Mouse (Mus musculus): Measurements from ENCODE around the gene Aamp.
A peak's percentile ranks its signal among the peaks of the same experiment; 100 is the strongest.

Aamp gene

DNA sequence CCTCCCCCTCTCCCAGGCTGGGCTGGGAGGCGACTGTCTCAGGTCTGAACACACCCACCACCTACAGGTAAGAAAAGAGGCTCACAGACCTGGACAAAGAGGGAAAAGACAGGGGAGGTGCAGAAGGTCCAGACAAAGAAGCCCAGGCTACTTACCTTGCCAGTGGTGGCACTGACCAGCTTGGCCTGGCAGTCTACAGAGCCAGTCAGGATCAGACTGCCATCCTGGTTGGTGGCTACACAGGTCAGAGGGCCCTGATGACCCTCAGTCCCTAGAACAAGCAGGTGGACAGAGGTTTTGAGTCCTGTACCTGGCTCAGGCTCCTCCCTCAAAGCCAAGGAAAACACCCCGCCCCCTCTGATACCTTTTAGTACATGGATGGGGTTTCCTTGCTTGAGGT lies 3.2 kb downstream of the Aamp start:
- DNase-seq, result no peak

DNA sequence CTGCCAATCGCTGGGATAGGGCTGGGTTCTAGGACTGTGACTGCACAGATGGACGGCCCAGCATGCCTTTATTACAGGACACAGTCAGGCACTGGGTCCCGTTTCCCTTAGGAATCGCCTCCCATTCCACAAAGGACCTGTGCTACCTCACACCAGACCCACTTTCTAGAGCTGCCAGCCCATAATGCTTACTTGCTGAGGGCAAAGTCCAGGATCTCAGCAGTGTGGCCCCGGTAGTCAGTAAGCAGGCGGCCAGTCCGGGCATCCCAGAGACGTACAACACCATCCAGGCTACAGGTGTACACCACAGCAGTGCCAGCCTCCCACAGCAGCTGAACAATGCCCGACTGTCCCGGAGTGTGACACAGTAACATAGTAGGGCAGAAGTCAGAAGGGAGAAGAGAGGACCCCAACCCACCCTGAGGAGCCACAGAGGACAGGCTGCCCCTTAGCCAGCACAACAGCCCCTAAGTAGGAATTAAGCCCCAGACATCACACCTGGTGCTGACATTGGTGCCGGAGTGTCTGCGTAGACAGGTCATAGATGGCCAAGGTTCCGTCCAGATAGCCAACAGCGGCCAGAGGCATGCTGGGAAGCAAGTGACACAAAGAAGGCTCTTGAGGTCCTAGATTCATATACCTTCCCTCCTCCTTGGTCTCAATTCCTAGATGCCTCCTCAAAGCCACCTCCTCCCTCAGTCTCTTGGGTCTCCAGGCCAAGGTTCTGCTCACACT lies 3.8 kb downstream of the Aamp start:
- no peak for DNase-seq

DNA sequence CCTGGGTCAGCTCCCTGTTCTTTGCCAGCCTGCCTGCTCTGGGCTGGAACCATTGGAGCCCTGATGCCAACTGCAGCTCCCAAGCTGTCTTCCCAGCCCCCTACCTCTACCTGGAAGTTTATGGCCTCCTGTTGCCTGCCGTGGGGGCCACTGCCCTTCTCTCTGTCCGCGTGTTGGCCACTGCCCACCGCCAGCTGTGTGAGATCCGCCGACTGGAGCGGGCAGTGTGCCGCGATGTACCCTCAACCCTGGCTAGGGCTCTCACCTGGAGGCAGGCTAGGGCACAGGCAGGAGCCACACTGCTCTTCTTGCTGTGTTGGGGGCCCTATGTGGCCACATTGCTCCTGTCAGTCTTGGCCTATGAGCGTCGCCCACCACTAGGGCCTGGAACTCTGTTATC lies 5.5 kb downstream of the Aamp start:
- DNase-seq, result no peak

DNA sequence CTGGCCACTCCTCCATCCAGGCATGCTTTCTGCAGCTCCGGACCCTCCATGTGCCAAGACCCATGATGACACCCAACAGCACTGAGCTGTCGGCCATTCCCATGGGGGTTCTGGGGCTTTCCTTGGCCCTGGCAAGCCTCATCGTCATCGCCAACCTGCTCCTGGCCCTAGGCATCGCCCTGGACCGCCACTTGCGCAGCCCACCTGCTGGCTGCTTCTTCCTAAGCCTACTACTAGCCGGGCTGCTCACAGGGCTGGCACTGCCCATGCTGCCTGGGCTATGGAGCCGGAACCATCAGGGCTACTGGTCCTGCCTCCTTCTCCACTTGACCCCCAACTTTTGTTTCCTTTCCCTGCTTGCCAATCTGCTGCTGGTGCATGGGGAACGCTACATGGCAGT lies 6.0 kb downstream of the Aamp start, which contains the start of gene Gpbar1:
Gene Gpbar1 (plus strand): TSS at position 13 of the 400 bp plus-strand sequence.
- no peak for DNase-seq

DNA sequence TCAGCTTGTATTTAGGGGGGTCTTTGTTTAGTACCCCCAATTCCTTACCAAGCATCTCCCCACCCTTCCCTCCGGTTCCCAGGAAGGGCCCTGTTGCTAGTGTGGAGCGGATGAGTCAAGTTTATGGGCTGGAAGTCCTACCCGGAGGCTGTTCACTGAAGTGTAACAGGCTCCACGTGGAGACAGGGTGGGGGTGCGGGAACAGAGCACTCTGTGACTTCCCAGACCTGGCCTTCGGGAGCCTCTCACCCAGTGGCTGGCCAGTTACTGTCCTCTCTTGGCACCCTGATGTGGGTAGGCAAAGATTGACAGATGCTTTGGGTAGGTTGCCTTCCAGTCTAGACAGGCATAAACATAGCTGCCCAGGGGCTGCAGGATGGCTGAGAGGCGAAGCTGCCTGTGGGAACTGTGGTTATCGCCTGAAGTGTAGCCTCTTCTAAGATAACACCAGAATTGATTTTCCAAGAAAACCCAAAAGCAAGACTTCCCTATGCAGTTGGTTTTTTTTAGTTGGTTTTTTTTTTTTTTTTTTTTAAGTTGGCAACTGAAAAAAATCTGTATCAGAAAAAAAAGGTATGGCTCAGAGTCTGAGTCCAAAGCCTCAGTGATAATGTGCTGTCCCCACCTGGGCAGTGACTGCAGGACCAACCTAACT lies 6.5 kb downstream of the Aamp start:
- no peak for DNase-seq

DNA sequence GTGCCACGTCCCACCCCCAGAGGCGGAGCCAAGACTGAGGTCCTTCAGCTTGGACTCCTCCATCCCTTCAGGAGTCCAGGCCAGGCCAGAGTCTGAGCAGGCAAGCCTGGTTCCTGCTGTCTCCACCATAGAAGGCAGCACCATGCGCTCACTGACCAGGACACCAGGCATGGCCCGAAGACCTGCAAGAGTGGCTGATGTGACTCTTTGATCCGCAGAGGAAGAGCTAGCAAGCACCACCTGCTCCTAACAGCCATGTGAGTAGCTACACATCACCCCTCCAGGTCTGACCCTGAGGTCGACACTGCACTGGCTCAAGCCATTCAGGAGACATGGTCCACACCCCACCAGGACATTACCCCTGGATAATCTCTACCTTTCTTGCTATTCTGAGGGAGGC lies 7.5 kb downstream of the Aamp start:
- DNase-seq, result no peak

DNA sequence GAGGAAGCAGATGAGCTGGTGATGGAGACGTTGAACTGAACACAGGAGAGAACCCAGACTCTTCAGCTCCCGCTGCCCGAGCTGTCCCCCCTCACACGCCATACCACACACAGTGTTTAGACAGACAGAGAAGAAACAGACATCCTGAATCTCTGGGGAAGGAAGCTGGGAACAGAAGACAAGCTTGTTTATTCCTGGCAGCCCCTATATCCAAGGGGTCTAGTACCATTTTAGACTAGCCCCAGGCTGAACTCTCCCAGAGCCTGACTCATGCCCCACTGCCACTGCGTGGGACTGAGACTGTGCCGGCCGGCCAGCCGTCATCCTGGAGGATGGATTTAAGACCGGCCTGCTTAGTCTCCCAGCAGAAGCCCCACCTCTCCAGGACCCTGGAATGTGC lies 9.5 kb downstream of the Aamp start:
- no peak for DNase-seq

DNA sequence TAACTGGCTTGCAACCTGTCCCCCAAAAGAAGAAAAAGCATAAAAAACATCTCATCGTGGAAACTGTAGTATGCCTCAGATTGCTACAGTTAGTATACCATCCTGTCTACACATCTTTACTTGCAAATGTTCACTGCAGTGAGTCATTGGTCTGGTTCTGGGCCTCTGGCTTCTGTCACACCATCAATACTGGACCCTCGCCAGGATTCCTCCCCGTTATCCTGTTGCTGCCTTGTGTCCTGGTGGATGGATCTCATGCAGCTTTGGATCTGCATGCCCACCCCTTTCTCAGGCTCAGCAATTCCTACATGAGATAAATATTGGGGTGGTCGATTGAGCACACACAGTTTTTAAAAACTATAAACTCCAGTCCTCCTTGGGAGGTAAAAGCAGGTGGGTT lies 12.9 kb downstream of the Aamp start:
- DNase-seq, result no peak

DNA sequence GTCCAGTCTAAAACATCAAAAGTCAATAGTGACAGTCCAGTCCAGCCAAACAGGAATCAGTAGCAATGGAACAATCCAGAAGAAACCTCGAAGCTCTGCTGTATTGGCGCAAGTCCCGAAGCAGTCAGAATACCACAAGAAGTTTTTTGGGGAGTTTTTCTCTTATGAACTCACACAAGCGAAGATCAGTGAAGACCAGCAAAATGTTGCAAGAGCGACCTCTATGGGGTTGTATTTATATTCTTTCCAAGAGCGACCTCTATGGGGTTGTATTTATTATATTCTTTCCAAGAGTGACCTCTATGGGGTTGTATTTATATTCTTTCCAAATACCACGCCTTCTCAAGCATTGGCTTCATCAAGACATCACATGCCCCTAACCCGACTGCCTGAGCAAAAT lies 15.8 kb downstream of the Aamp start:
- DNase-seq, result no peak

DNA sequence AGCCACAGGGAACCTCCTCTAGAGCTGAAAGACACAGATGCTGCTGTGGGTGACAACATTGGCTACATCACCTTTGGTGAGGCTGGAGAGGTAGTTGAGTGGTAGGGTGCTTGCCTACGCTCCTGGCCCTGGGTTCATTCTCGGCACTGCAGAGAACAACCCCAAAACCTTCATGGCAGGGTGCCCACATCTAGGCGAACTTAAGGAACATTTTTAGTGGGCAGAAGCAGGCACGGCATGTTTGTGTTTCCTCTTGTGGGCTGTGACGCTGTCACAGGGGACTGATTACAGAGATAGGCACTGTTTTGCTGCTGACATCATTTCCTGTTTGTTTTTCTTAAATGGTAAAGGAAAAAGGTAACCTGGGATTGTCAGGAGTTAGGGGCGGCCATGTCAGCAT lies 22.0 kb downstream of the Aamp start:
- DNase-seq, result no peak

DNA sequence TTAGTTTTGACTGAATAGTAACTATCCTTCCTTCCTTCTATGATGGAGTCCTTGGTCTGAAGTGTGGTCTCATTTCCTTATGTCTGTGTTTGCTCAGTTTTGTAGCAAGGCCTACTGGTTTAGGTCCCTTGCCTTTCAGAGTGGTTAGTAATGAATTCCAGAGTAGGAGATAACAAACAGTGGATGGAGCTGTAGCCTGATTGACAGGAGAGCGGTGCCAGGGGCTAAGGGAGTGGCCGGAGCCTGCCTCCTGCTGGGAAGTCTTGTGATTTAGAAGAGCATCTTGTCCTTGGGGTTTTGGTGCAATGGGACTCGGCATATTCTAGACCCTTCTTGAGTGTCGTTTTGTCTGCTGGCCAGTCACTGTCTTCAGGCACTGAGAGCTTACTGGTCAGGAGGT lies 27.8 kb downstream of the Aamp start:
- DNase-seq, result no peak

DNA sequence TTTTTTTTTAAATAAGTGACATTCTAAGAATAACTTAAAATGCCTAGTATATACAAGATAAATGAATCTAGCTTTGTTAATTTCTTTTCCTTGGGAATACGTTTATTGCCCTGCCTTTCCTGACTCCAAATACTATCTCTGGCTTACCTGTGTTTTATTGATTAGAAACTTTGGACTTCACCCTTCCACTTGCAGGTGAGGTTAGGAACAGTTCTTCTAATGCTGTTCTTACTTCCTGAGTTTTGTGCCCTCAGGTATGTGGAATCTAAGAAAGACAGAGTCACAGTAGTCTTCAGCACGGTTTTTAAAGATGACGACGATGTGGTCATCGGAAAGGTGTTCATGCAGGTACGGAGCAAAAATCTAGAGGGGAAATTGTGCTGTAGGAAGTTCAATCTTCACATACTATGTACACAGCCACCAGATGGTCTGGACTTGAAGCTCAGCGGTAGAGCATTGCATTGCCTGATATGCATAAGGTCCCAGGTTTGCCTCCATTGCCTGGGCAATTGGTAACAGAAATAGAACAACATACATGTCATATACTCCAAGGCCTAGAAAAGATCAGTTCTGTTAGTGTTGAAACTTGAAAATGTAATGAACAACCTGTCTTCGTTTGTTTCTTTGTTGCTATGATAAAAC lies 28.7 kb downstream of the Aamp start:
- DNase-seq, result no peak

DNA sequence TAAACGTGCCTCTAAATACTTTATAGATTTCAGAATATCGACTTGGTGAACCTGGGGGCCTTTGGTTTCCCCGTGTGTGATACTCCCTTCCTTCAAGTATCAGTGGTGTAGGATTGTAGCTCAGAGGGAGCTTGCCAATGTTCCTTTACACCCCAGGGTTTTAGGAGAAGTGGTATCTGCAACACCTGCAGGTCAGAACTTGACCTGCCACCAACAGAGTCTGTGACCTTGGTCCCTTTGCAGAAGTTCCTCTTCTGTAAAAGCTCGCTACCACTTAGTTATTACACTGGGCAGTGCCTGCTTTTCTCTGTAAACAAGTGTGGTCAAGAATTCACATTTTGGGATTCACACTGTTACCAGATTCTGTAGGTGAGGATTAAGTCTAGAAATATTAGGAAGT lies 34.4 kb downstream of the Aamp start:
- DNase-seq, result no peak

DNA sequence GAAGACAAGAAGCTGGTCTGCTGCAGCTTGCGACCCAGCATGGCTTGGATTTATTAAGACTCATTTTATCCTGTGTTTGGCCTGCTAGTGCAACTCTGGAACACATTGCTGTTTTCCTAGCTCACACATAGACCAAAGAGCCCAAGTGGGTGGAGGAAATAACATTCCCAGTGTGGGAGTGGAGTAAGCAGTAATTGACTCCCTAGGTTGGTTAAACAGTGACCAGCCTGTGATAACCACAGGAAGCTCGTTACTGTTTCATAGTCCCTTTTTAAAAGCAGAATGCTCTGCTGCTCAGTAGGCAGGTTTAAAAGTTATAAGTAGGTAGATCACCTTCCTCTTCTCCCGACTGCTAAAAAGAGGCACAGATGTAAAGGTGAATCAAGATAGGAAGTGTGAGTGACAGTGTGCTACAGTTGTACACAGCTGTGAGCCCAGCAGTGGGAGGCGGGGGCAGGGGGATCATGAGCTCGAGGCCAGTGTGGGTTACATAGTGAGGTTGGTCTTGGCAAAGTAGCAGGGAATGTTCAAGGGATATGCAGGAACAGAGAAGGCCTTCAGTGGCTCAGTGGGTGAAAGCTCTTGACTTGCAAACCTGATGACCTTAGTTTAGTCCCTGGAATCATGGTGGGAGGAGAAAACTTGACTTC lies 35.1 kb downstream of the Aamp start:
- no peak for DNase-seq

DNA sequence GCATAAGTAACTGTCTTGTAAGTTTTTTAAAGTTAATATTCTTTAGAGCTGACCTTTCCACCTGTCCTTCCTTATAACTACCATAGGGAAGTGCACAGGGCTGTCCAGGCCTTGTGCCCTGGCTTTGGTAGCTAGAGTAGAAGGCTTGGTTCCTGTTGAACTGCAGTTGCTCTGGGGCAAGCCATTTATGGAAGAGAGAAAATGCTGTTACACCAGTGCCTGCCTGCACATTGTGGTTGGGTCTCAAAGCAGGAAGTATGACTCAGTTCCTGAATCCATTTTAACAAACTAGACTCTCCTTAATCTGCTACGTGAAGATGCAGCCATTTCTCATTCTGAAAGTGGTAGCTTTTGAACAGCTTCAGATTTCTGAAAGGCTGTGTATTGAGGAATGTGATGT lies 35.7 kb downstream of the Aamp start:
- peak; percentile 68 for DNase-seq

DNA sequence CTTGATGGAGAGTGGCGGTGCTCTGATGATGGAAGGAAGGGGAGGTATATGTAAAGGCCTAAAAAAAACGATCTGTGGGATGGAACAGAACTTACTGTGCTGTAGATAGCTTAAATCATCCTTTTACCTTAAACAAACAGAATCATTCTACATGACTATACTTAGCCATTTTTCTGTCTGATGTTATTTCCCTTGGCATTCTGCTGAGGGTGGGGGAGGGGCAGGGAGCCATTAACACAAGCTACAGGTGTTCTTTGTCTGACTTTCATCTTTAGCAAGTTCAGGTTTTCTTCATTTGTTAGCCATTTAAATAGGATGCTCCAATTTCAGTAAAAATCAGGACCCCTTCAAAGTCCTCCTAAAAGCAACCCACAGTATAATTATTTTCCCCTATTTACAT lies 39.0 kb downstream of the Aamp start:
- DNase-seq, result no peak

DNA sequence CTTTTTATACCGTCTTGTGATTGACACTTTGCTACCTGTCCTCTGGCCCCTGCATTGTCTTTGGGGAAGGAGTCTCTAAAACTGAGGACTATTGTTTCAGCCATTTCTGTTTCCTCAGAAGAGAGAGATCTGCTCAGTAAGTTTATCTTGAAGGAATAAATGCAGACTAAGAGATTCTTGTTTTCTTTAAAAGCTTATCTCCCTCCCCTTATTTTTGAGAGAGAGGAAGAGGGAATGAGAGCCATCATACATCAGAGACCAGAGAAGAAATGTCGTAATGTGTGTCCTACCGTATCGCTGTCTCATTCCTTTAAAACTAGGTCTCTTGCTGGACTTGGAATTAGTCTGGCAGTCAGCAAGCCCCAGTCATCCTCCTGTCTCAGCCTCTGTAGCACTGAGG lies 43.7 kb downstream of the Aamp start:
- DNase-seq, result no peak

DNA sequence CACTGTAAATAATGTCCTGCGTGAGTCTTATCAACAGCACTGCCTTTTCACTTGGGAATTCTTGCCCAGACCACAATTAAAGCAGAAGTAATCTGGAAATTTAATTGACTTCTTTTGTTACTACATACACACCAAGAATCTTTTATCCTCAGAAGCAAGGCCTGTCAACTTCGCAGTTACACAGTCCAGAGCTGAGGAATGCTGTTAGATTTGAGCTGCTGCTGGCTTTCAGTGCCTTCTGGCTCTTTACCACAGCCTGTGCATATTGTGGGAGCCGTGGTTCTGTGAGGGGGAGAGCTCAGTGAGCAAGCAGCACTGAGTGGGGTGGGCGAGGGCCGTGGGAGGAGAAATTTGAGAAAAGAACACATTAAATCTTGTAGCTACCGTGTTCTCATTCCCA lies 44.2 kb downstream of the Aamp start:
- DNase-seq, result peak; percentile 89

DNA sequence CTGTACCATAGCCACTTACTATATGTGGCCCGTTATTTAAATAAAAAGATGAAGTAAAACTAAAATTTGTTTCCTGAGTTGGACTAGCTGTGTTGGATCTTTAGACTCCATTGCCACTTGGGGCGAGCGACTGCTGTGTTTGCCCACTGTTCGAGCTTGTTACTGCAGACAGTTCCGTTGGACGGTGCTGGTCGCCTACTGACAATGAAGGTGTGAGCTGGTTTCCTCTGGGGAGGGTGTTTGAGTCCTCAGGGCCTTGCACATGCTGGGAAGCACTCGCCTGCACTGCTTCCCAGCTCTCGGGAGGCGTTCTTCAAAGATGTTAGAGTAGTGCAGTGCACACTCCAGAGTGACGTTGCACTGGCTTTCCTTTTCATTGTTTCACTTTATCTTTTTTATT lies 44.9 kb downstream of the Aamp start:
- no peak for DNase-seq

DNA sequence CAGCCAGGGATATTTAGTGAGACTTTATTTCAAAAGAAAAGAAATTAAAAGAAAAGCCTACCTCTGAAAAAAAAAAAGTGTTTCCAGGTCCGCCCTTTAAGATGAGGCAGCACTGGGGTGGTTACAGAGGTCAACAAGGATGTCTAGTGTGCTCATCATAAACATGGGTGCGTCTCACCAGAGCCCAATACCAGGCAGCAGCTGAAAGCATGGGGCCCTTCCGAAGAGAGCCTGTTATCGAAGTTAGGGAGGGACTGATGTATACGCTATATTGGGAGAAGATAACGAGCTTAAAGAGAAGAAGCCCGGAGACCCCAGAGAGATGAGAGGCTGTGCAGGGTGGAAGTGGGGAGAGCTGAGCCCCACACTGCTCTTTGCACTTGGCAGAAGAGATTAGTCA lies 45.4 kb downstream of the Aamp start:
- DNase-seq, result no peak

DNA sequence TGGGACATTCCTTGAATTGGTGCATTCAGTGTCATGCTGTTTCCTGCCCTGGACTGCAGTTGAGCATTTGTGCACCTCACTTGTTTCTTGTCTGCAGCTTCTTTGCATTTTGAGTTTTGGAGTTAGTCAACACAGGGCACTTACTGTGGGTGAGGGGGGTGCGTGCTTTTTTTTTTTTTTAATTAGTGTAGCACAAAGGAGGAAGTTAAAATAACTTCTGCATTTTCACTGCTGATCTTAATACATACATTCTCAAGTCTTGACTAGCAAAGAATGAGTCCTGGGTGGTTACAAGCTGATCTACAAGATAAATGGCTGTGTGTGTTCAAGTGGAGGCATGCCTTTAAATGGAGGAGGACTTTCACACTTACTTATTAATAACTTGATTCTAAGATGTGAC lies 46.4 kb downstream of the Aamp start:
- no peak for DNase-seq

DNA sequence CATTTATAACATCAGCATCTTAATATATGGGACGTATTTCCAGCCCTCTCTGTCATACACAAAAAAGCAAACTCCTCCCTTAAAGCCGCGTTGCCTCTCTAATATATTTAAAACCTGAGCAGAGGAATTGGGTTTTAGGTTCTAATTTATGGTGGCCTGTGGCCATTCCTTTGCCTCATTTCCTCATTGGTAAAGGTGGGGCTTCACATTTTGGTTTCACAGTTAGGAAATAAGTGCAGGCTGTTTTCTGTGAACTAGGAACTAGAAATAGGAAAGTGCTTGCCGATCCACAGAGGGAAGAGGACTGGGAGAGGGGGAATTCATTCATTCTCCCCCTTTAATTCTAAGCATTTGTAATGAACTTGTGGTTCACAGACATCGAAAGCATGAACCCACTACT lies 46.9 kb downstream of the Aamp start:
- no peak for DNase-seq

DNA sequence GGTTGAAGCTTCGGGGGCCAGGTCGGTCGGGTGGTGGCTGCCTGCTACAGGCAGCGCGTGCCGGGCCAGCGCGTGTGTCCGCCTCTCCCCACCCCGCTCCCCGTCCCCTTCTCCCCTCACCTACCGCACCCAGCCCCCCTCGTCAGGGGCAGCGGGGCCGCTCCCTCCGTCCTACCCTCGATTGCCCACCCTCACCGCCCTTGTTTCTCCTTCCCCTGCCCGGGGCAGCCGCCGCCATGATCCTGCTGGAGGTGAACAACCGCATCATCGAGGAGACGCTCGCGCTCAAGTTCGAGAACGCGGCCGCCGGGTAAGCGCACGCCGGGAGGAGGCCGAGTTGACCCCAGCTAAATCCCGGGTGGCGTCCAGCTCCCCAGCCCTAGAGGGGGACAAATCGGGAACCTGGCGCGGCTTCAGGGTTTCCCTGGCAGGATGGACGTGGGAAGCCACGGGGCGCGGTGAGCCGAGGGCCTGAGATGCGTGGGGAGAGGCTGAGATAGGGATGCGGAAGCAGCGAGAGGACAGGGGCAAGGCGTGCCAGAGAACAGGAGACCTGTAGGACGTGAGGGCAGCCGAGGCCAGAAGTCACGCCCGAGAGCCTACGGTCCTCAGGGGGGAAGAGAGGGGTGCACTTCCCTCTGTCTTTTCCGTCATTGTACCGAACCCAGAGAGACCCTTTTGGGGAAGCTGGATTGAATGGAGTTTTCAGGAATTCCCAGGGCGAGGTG lies 47.8 kb downstream of the Aamp start:
- peak; percentile 40 for DNase-seq

All from layer of hippocampus, adult 9-11 months (tissue).